Mouse (Mus musculus): Measurements from ENCODE around the gene Kcnn4.

Kcnn4 gene

GRCm38 (mm10) chr7:24369731-24370541, at the start of gene Kcnn4:
Gene Kcnn4, plus strand, starts transcription at chr7:24370263.
- no peak for DNase-seq (ENCODE audit: low spot score)

- no peak for DNase-seq (ENCODE audit: low spot score)
These were observed 47.5 kb upstream of the Kcnn4 start for GRCm38 (mm10) chr7:24322593-24322992.

GRCm38 (mm10) chr7:24325197-24325596, 44.9 kb upstream of the Kcnn4 start:
- no peak for DNase-seq (ENCODE audit: low spot score)

GRCm38 (mm10) chr7:24325675-24326128, 44.4 kb upstream of the Kcnn4 start:
- no peak for DNase-seq (ENCODE audit: low spot score)

- no peak for DNase-seq (ENCODE audit: low spot score)
These were observed 43.6 kb upstream of the Kcnn4 start for GRCm38 (mm10) chr7:24326273-24327135.

- DNase-seq (ENCODE audit: low spot score): no peak
These were observed 42.6 kb upstream of the Kcnn4 start for GRCm38 (mm10) chr7:24327281-24327975.

- DNase-seq (ENCODE audit: low spot score): no peak
These were observed 36.6 kb upstream of the Kcnn4 start, which contains the start of gene Tescl for GRCm38 (mm10) chr7:24333304-24333986. Gene Tescl, minus strand, starts transcription at chr7:24333936.

- DNase-seq (ENCODE audit: low spot score): peak; percentile 14
These were observed 34.3 kb upstream of the Kcnn4 start for GRCm38 (mm10) chr7:24335699-24336309.

GRCm38 (mm10) chr7:24338241-24338640, 31.8 kb upstream of the Kcnn4 start:
- DNase-seq (ENCODE audit: low spot score): no peak

GRCm38 (mm10) chr7:24343701-24344272, 26.3 kb upstream of the Kcnn4 start:
- DNase-seq (ENCODE audit: low spot score): no peak

GRCm38 (mm10) chr7:24346444-24346843, 23.6 kb upstream of the Kcnn4 start:
- DNase-seq (ENCODE audit: low spot score): no peak

GRCm38 (mm10) chr7:24348896-24349295, 21.2 kb upstream of the Kcnn4 start, which contains the start of gene Lypd5:
Gene Lypd5, plus strand, starts transcription at chr7:24349196.
- no peak for DNase-seq (ENCODE audit: low spot score)

GRCm38 (mm10) chr7:24355646-24356045, 14.4 kb upstream of the Kcnn4 start:
- DNase-seq (ENCODE audit: low spot score): no peak

GRCm38 (mm10) chr7:24356081-24356480, 14.0 kb upstream of the Kcnn4 start:
- no peak for DNase-seq (ENCODE audit: low spot score)

- no peak for DNase-seq (ENCODE audit: low spot score)
These were observed 12.2 kb upstream of the Kcnn4 start for GRCm38 (mm10) chr7:24357899-24358298.

GRCm38 (mm10) chr7:24359269-24359668, 10.8 kb upstream of the Kcnn4 start:
- DNase-seq (ENCODE audit: low spot score): peak; percentile 50

GRCm38 (mm10) chr7:24361001-24361400, 9.1 kb upstream of the Kcnn4 start:
- DNase-seq (ENCODE audit: low spot score): no peak

GRCm38 (mm10) chr7:24363228-24363627, 6.8 kb upstream of the Kcnn4 start:
- DNase-seq (ENCODE audit: low spot score): no peak

GRCm38 (mm10) chr7:24364827-24365226, 5.2 kb upstream of the Kcnn4 start:
- DNase-seq (ENCODE audit: low spot score): peak; percentile 49

- DNase-seq (ENCODE audit: low spot score): no peak
These were observed 4.6 kb upstream of the Kcnn4 start for GRCm38 (mm10) chr7:24365258-24366014.
